Mouse (Mus musculus): ENCODE data around the gene Gm10190. TPM values are rescaled to one million over a fixed set of nuclear protein-coding genes. Genes with fewer than 3 reads are reported as not detected.

Gm10190 gene
- polyA plus RNA-seq (2014; fragmentation: Illumina TruSeq; extraction: RNeasy Lipid Tissue Mini Kit (QIAGEN cat#74804); ENCODE audit: low replicate concordance): not detected

GRCm38 (mm10) chr17:80372989-80373725 lies at the start of gene Gm10190:
Gene Gm10190 (minus strand): TSS chr17:80373541.

Other genes with a start within 250 kb of the Gm10190 start
- 239 TPM for gene Galm, start 246.1 kb downstream of the Gm10190 start, polyA plus RNA-seq (2014; fragmentation: Illumina TruSeq; extraction: RNeasy Lipid Tissue Mini Kit (QIAGEN cat#74804); ENCODE audit: low replicate concordance)
- 237 TPM for gene Srsf7, start 166.2 kb downstream of the Gm10190 start, polyA plus RNA-seq (2014; fragmentation: Illumina TruSeq; extraction: RNeasy Lipid Tissue Mini Kit (QIAGEN cat#74804); ENCODE audit: low replicate concordance)
- not detected for gene Ttc39d, start 166.1 kb downstream of the Gm10190 start, polyA plus RNA-seq (2014; fragmentation: Illumina TruSeq; extraction: RNeasy Lipid Tissue Mini Kit (QIAGEN cat#74804); ENCODE audit: low replicate concordance)
- gene Gemin6, start 149.1 kb downstream of the Gm10190 start, polyA plus RNA-seq (2014; fragmentation: Illumina TruSeq; extraction: RNeasy Lipid Tissue Mini Kit (QIAGEN cat#74804); ENCODE audit: low replicate concordance): 9.9 TPM
- 1.9 TPM for gene Morn2, start 83.3 kb downstream of the Gm10190 start, polyA plus RNA-seq (2014; fragmentation: Illumina TruSeq; extraction: RNeasy Lipid Tissue Mini Kit (QIAGEN cat#74804); ENCODE audit: low replicate concordance)
- gene Dhx57, start 83.1 kb downstream of the Gm10190 start, polyA plus RNA-seq (2014; fragmentation: Illumina TruSeq; extraction: RNeasy Lipid Tissue Mini Kit (QIAGEN cat#74804); ENCODE audit: low replicate concordance): 11.7 TPM
- gene Arhgef33, start 66.1 kb downstream of the Gm10190 start, polyA plus RNA-seq (2014; fragmentation: Illumina TruSeq; extraction: RNeasy Lipid Tissue Mini Kit (QIAGEN cat#74804); ENCODE audit: low replicate concordance): 1.8 TPM
- 39.9 TPM for gene Sos1, start 106.9 kb upstream of the Gm10190 start, polyA plus RNA-seq (2014; fragmentation: Illumina TruSeq; extraction: RNeasy Lipid Tissue Mini Kit (QIAGEN cat#74804); ENCODE audit: low replicate concordance)
- 0.37 TPM for gene Cdkl4, start 204.3 kb upstream of the Gm10190 start, polyA plus RNA-seq (2014; fragmentation: Illumina TruSeq; extraction: RNeasy Lipid Tissue Mini Kit (QIAGEN cat#74804); ENCODE audit: low replicate concordance)